Comparison of ENCODE assay signal across 11 mouse cellular contexts in genomic region chr6:38941016-38941415, GRCm38 (mm10).
DNase-seq lines count a peak whose midpoint lies in the region; TF ChIP-seq lines count a peak whose summit lies in the region.
"Had no signal": no experiment of that assay in that cellular context is flagged by ENCODE, and none has a peak within 500 bp of the region (broad histone marks: within the 10 kb centered on the region; RNA-seq: fewer than 3 reads in every experiment).

No protein-coding gene starts in this region.

- peaks cover 0 to 19% of the 10 kb centered on the region in 2 experiments; a peak in 2 of 4 replicates for H3K4me1 ChIP-seq in MEL (ENCODE audit: control insufficient read depth in 1 of 2, insufficient read depth in 2 of 2, low read length in 2 of 2)
- H3K4me1 ChIP-seq: hindbrain, embryonic 15.5 days had no signal

- H3K9me3 ChIP-seq in MEL (replicated peaks; ENCODE audit: insufficient read depth, low read length), result no peaks in the 10 kb centered on the region
- H3K9me3 ChIP-seq: hindbrain, embryonic 15.5 days had no signal

- no peaks in the 10 kb centered on the region for H3K27me3 ChIP-seq in MEL (ENCODE audit: control insufficient read depth in 1 of 2, insufficient read depth in 2 of 2, low read length in 2 of 2)
- H3K27me3 ChIP-seq: hindbrain, embryonic 15.5 days had no signal

- TF ChIP-seq RAD21 in MEL (IDR thresholded peaks at IDR 0.05; ENCODE audit: low read depth, low read length), result no peak

- H3K36me3 ChIP-seq in MEL (ENCODE audit: control insufficient read depth in 1 of 2, insufficient read depth in 2 of 2, low read length in 2 of 2), result peaks cover 0 to 4% of the 10 kb centered on the region in 2 experiments; a peak in 2 of 4 replicates
- H3K36me3 ChIP-seq: hindbrain, embryonic 15.5 days had no signal

- DNase-seq in adrenal gland, adult (ENCODE audit: inconsistent age in 2 of 2, low spot score in 1 of 2), result peak; percentile 50 to 78
- DNase-seq in adrenal gland, adult 18-20 months (ENCODE audit: low spot score in 2 of 2), result no peak
- DNase-seq in kidney, postnatal 25 days, result peak; percentile 10 to 60
- no peak for DNase-seq in kidney, adult 11 months
- DNase-seq in MEL (ENCODE audit: low read depth, low spot score), result peak; percentile 36
- DNase-seq in lung, postnatal 25 days (ENCODE audit: low spot score), result peak; percentile 62
- no peak for DNase-seq in retina, postnatal 1 day
- DNase-seq in gastrocnemius, postnatal 4 days (ENCODE audit: low spot score in 2 of 2), result no peak
- DNase-seq: kidney, postnatal 10 days; lung, embryonic 14.5 days had no signal

- no peak overlapping the region for H3K4me3 ChIP-seq in MEL (ENCODE audit: control insufficient read depth in 1 of 2, insufficient read depth in 1 of 2, low read depth in 2 of 2, low read length in 2 of 2)
- H3K4me3 ChIP-seq: hindbrain, embryonic 15.5 days had no signal

- no peaks in the 10 kb centered on the region for H3K79me2 ChIP-seq in MEL (ENCODE audit: control insufficient read depth, insufficient read depth, low read length, poor library complexity)

- no peak for TF ChIP-seq CTCF in MEL (IDR thresholded peaks at IDR 0.05 in 2 of 3, conservative IDR thresholded peaks at IDR 0.05 in 1 of 3; ENCODE audit: control insufficient read depth in 1 of 3, insufficient read depth in 1 of 3, low read depth in 2 of 3, low read length in 3 of 3, poor library complexity in 1 of 3, severe bottlenecking in 1 of 3)

- H3K9ac ChIP-seq in MEL (ENCODE audit: control insufficient read depth, low read depth, low read length, poor library complexity, severe bottlenecking), result no peak overlapping the region
- H3K9ac ChIP-seq: hindbrain, embryonic 15.5 days; lung, embryonic 14.5 days had no signal

- TF ChIP-seq POLR2A in MEL (IDR thresholded peaks at IDR 0.05; ENCODE audit: control insufficient read depth in 1 of 2, insufficient read depth in 1 of 2, low read depth in 1 of 2, low read length in 2 of 2, poor library complexity in 1 of 2), result no peak

- no peak for TF ChIP-seq EP300 in MEL (IDR thresholded peaks at IDR 0.05; ENCODE audit: low read depth in 1 of 2, low read length in 2 of 2)

- H3K27ac ChIP-seq in MEL (ENCODE audit: control insufficient read depth, low read depth, low read length), result no peak overlapping the region
- H3K27ac ChIP-seq: hindbrain, embryonic 15.5 days had no signal

TF ChIP-seq in MEL, 35 proteins besides CTCF, POLR2A, EP300 and RAD21:
- TF ChIP-seq TBP (IDR thresholded peaks at IDR 0.05; ENCODE audit: low read depth, low read length) (no peak), CHD1 (IDR thresholded peaks at IDR 0.05; ENCODE audit: low read depth, low read length) (no peak), BHLHE40 (IDR thresholded peaks at IDR 0.05; ENCODE audit: borderline replicate concordance, low read depth, low read length) (no peak), MYB (IDR thresholded peaks at IDR 0.05; ENCODE audit: low read depth, low read length) (no peak), NRF1 (IDR thresholded peaks at IDR 0.05; ENCODE audit: insufficient read depth, low read depth, low read length, poor library complexity, severe bottlenecking) (no peak), POLR2AphosphoS5 (IDR thresholded peaks at IDR 0.05; ENCODE audit: borderline replicate concordance, low read depth, low read length) (no peak), ZMIZ1 (IDR thresholded peaks at IDR 0.05; ENCODE audit: low read depth, low read length) (no peak), TAL1 (IDR thresholded peaks at IDR 0.05; ENCODE audit: low read length) (no peak), POLR2AphosphoS2 (IDR thresholded peaks at IDR 0.05; ENCODE audit: low read length) (no peak), MXI1 (IDR thresholded peaks at IDR 0.05; ENCODE audit: low read depth, low read length) (no peak), GATA1 (IDR thresholded peaks at IDR 0.05; ENCODE audit: low read depth, low read length) (no peak), USF1 (IDR thresholded peaks at IDR 0.05; ENCODE audit: low read depth, low read length) (no peak), KAT2A (conservative IDR thresholded peaks at IDR 0.05; ENCODE audit: low read depth, low read length) (no peak), MEF2A (IDR thresholded peaks at IDR 0.05; ENCODE audit: extremely low read depth, insufficient replicate concordance, low read depth, low read length, poor library complexity, severe bottlenecking) (no peak), MAFK (IDR thresholded peaks at IDR 0.05; ENCODE audit: borderline replicate concordance, low read depth, low read length) (no peak), MAZ (IDR thresholded peaks at IDR 0.05; ENCODE audit: low read depth, low read length) (no peak), ELF1 (IDR thresholded peaks at IDR 0.05; ENCODE audit: low read depth, low read length) (no peak), UBTF (IDR thresholded peaks at IDR 0.05; ENCODE audit: borderline replicate concordance, insufficient read depth, low read depth, low read length) (no peak), E2F4 (IDR thresholded peaks at IDR 0.05; ENCODE audit: borderline replicate concordance, low read depth, low read length) (no peak), GABPA (IDR thresholded peaks at IDR 0.05; ENCODE audit: low read depth, low read length) (no peak)

Comparison
In these comparisons a context has a peak if more than half of its experiments do, and no peak if none do; other contexts are left out.
1. DNase-seq: peak in adrenal gland, adult (2 of 2), kidney, postnatal 25 days (2 of 2), MEL (single experiment) and lung, postnatal 25 days (single experiment); none in adrenal gland, adult 18-20 months (0 of 2), kidney, adult 11 months (single experiment), retina, postnatal 1 day (single experiment) and gastrocnemius, postnatal 4 days (0 of 2).